Mouse (Mus musculus) frontal cortex, postnatal 14 days (tissue): ENCODE data around the gene Spem1.

Source experiments
- DNase-seq, 2 experiments: peaks; one replicate each; pipeline ENCODE4 v3.0.0; 2022; ENCODE audit warnings: low spot score in 2 of 2

The Spem1 gene

GRCm38 (mm10) chr11:69836703-69837576, 15.0 kb upstream of the Spem1 start:
- DNase-seq: peak; percentile 42 to 43

GRCm38 (mm10) chr11:69835966-69836335, 14.0 kb upstream of the Spem1 start:
- DNase-seq: no peak

GRCm38 (mm10) chr11:69835326-69835965, 13.5 kb upstream of the Spem1 start:
- no peak for DNase-seq

GRCm38 (mm10) chr11:69834001-69834549, 12.1 kb upstream of the Spem1 start:
- DNase-seq: no peak

GRCm38 (mm10) chr11:69833554-69833953, 11.6 kb upstream of the Spem1 start:
- DNase-seq: no peak

GRCm38 (mm10) chr11:69828832-69829231, 6.9 kb upstream of the Spem1 start:
- DNase-seq: no peak

- no peak for DNase-seq
Observed at GRCm38 (mm10) chr11:69823456-69823855, 1.5 kb upstream of the Spem1 start.

GRCm38 (mm10) chr11:69818871-69819270, 3.1 kb downstream of the Spem1 start:
- DNase-seq: no peak

- no peak for DNase-seq
Observed at GRCm38 (mm10) chr11:69818365-69818764, 3.6 kb downstream of the Spem1 start, which contains the start of gene Spem2. TSS of gene Spem2 (minus strand) at chr11:69818465.

GRCm38 (mm10) chr11:69816520-69816919, 5.5 kb downstream of the Spem1 start:
- DNase-seq: no peak

GRCm38 (mm10) chr11:69815155-69815554, 6.8 kb downstream of the Spem1 start, which contains the start of gene Gm39566:
TSS of gene Gm39566 (minus strand) at chr11:69815298.
- no peak for DNase-seq

GRCm38 (mm10) chr11:69810280-69810679, 11.7 kb downstream of the Spem1 start:
- DNase-seq: no peak

GRCm38 (mm10) chr11:69807641-69808040, 14.3 kb downstream of the Spem1 start:
- no peak for DNase-seq

GRCm38 (mm10) chr11:69806378-69806777, 15.6 kb downstream of the Spem1 start:
- no peak for DNase-seq

- no peak for DNase-seq
Observed at GRCm38 (mm10) chr11:69804972-69805909, 16.7 kb downstream of the Spem1 start, which contains the start of gene Tmem102. TSS of gene Tmem102 (minus strand) at chr11:69805624.

- no peak for DNase-seq
Observed at GRCm38 (mm10) chr11:69804652-69804940, 17.4 kb downstream of the Spem1 start.

- DNase-seq: peak in 1 of 2 experiments; percentile 55
Observed at GRCm38 (mm10) chr11:69803786-69804651, 18.0 kb downstream of the Spem1 start.

- DNase-seq: no peak
Observed at GRCm38 (mm10) chr11:69803328-69803727, 18.7 kb downstream of the Spem1 start.

GRCm38 (mm10) chr11:69802648-69803105, 19.3 kb downstream of the Spem1 start:
- peak; percentile 69 to 79 for DNase-seq

- no peak for DNase-seq
Observed at GRCm38 (mm10) chr11:69801379-69801977, 20.5 kb downstream of the Spem1 start, which contains the start of gene Fgf11. TSS of gene Fgf11 (minus strand) at chr11:69801857.
